Mouse (Mus musculus): ENCODE data around the gene Pex16. TPM values are rescaled to one million over a fixed set of nuclear protein-coding genes. Genes with fewer than 3 reads are reported as not detected.

Gene Pex16
- polyA plus RNA-seq (2012; ENCODE audit: insufficient read depth, low replicate concordance): 28.2 and 40.3 TPM in 2 replicates

DNA sequence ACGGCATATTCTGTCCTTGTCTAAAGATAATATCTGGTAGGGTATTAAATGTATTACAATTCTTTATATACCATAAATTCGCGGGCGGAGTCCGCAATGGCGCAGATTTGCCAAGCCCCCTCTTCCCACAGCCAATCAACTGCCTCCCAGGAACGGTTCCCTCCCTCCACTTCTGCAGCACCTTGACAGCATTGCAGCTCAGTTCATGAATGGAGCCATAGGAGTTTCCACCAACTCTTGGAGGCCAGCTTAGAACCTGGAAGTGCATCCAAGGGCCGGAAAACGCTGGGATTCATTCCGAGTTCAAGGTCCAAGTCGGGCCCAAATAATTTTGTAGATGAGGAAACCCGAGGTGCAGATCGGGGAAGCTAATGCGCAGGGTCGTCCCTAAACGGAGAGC lies at the start of gene Pex16, which contains the start of gene Large2:
Pex16 (plus strand) TSS at position 163 of the 400 bp plus-strand sequence.
Large2 (minus strand) TSS at position 356 of the 400 bp plus-strand sequence.
- Histone ChIP-seq H3K4me1 (peaks cover 53% of the 10 kb centered on the region), H3K27me3 (replicated peaks) (peaks cover 32% of the 10 kb centered on the region), H3K36me3 (replicated peaks; ENCODE audit: low read length) (peaks cover 28% of the 10 kb centered on the region), H3K4me3 (replicated peaks) (peak within 1 kb of the TSS; percentile 98), H3K9me3 (no peaks in the 10 kb centered on the region)
- no peak for TF ChIP-seq GATA1 (IDR thresholded peaks at IDR 0.05; ENCODE audit: borderline replicate concordance, low read length)
- no peak for TF ChIP-seq FLI1 (IDR thresholded peaks at IDR 0.05; ENCODE audit: low read length)

DNA sequence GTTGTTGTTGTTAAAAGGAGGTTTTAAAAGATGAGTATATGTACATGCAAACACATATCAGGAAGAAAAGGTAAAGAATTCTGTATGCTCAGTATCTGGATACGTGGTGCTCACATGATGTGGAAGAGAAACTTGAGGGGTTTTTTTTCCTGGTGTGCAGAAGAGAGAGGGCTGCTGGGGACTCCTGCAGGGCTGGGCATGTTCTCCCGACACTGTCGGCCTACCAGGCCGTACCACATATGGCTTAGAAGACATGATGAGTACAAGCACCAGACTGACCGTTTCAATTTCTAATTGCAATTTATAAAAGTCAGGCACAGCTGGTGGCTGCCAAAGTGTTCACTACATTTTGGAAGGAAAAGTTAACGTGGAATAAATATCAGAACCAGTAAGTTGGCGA lies 48.8 kb upstream of the Pex16 start:
- H3K36me3 ChIP-seq (replicated peaks; ENCODE audit: low read length): peaks cover 93% of the 10 kb centered on the region
- TF ChIP-seq FLI1 (IDR thresholded peaks at IDR 0.05; ENCODE audit: low read length) (no peak), GATA1 (IDR thresholded peaks at IDR 0.05; ENCODE audit: borderline replicate concordance, low read length) (no peak)
- H3K9me3 ChIP-seq: no peaks in the 10 kb centered on the region
- no peak overlapping the region for H3K4me3 ChIP-seq (replicated peaks)
- no peaks in the 10 kb centered on the region for H3K27me3 ChIP-seq (replicated peaks)
- 0 out of 2 replicates have a peak, but pooled peaks cover 2% of the 10 kb centered on the region for H3K4me1 ChIP-seq

DNA sequence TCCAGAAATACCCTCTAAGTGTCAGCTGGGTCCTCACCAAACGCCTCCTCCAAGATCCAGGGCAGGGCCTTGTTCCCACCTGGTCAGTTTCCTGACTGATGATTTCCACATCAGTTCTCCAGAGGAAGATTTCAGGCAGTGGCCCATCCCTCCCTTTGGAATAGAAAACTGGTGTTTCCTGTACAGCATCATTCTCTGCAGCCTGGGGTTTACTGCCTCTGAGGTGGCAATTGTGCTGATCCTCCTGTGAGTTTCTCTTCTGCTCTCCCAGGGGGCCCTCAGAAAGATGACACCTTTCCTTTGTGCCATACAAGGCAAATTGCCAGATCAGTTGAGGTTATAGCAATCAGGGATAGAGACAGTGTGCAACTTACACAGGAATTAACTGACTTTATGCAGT lies 48.3 kb upstream of the Pex16 start:
- Histone ChIP-seq H3K4me1 (0 out of 2 replicates have a peak, but pooled peaks cover 3% of the 10 kb centered on the region), H3K9me3 (no peaks in the 10 kb centered on the region), H3K4me3 (replicated peaks) (no peak overlapping the region), H3K36me3 (replicated peaks; ENCODE audit: low read length) (peaks cover 93% of the 10 kb centered on the region), H3K27me3 (replicated peaks) (no peaks in the 10 kb centered on the region)
- TF ChIP-seq GATA1 (IDR thresholded peaks at IDR 0.05; ENCODE audit: borderline replicate concordance, low read length) (no peak), FLI1 (IDR thresholded peaks at IDR 0.05; ENCODE audit: low read length) (no peak)

DNA sequence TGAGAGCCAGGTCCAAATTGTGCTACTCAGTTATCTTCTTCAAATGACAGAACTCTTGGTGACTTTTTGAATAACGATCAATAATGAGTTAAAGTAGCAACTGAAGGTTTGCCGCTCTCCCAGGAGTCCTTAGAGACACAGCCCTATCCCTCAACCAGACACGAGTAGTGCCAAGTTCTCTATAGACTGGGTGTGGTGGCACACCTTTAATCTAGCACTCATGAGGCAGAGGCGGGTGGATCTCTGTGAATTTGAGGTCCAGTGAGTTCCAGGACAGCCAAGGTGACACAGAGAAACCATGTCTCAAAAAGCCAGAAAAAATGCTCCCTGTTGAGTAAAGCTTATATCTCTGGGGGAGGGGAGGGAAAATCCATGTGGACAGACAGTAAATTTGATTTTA lies 46.9 kb upstream of the Pex16 start:
- H3K27me3 ChIP-seq (replicated peaks): no peaks in the 10 kb centered on the region
- no peak overlapping the region for H3K4me3 ChIP-seq (replicated peaks)
- 0 out of 2 replicates have a peak, but pooled peaks cover 3% of the 10 kb centered on the region for H3K4me1 ChIP-seq
- H3K36me3 ChIP-seq (replicated peaks; ENCODE audit: low read length): peaks cover 94% of the 10 kb centered on the region
- H3K9me3 ChIP-seq: no peaks in the 10 kb centered on the region
- no peak for TF ChIP-seq FLI1 (IDR thresholded peaks at IDR 0.05; ENCODE audit: low read length)
- TF ChIP-seq GATA1 (IDR thresholded peaks at IDR 0.05; ENCODE audit: borderline replicate concordance, low read length): no peak

DNA sequence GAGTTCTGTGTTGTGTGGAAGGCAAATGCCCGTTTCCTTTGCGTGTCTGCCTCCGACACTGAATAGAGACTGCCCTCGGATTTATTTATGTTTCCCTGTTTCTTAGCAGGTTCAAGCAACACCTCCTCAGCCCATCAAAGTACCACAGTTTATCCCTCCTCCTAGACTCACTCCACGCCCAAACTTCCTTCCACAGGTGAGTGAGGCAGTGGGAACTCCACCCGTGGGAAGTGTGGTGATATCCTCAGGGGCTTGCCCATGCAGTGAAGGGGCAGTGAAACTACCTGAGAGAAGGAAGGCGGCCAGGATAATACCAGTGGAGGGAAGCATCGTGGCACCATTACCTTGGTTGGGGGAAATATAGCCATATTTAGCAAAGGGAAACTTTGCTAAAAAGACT lies 46.3 kb upstream of the Pex16 start:
- Histone ChIP-seq H3K9me3 (no peaks in the 10 kb centered on the region), H3K4me3 (replicated peaks) (no peak overlapping the region), H3K4me1 (0 out of 2 replicates have a peak, but pooled peaks cover 3% of the 10 kb centered on the region), H3K27me3 (replicated peaks) (no peaks in the 10 kb centered on the region), H3K36me3 (replicated peaks; ENCODE audit: low read length) (peaks cover 93% of the 10 kb centered on the region)
- no peak for TF ChIP-seq FLI1 (IDR thresholded peaks at IDR 0.05; ENCODE audit: low read length)
- no peak for TF ChIP-seq GATA1 (IDR thresholded peaks at IDR 0.05; ENCODE audit: borderline replicate concordance, low read length)

DNA sequence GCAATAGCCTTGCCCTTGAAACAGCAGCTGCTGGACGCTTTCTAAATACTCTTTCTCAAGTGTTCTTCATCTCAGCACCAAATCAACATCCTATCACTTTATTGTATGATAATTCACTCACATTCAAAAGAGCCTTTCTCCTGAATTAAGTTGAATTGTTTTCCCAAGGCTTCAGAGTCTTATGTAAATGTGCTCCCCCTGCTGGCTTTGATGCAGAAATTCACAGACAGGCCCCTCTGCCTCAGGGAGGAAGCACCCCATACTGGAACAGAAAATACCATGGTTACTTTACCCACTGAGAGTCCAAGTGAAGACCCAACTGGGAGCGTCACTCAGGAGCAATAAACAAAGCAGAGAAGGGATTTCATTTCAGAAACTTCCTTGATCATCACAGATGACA lies 43.6 kb upstream of the Pex16 start:
- H3K27me3 ChIP-seq (replicated peaks): no peaks in the 10 kb centered on the region
- H3K4me3 ChIP-seq (replicated peaks): no peak overlapping the region
- H3K36me3 ChIP-seq (replicated peaks; ENCODE audit: low read length): peaks cover 94% of the 10 kb centered on the region
- peaks cover 12% of the 10 kb centered on the region for H3K4me1 ChIP-seq
- H3K9me3 ChIP-seq: no peaks in the 10 kb centered on the region
- TF ChIP-seq FLI1 (IDR thresholded peaks at IDR 0.05; ENCODE audit: low read length) (no peak), GATA1 (IDR thresholded peaks at IDR 0.05; ENCODE audit: borderline replicate concordance, low read length) (no peak)

DNA sequence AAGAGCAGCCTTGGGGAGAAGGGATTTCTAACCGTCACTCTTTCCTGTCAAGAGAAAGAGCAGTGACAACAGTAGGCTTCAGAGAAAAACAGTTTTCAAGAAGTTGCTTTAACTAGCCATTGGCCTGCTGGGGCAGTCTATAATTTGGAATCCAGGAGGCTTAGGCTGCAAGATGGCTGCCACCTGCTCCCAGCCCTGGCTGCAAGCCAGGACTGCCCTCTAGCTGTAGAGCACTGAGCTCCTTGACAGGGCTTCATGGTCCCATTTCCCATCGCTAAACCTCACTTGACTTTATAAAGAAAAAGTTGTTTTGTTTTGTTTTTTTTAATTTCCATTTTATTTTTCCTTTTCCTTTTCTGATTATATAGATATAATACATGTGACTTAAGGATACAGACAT lies 43.1 kb upstream of the Pex16 start:
- Histone ChIP-seq H3K27me3 (replicated peaks) (no peaks in the 10 kb centered on the region), H3K36me3 (replicated peaks; ENCODE audit: low read length) (peaks cover 91% of the 10 kb centered on the region), H3K9me3 (no peaks in the 10 kb centered on the region), H3K4me1 (peaks cover 16% of the 10 kb centered on the region), H3K4me3 (replicated peaks) (no peak overlapping the region)
- no peak for TF ChIP-seq FLI1 (IDR thresholded peaks at IDR 0.05; ENCODE audit: low read length)

DNA sequence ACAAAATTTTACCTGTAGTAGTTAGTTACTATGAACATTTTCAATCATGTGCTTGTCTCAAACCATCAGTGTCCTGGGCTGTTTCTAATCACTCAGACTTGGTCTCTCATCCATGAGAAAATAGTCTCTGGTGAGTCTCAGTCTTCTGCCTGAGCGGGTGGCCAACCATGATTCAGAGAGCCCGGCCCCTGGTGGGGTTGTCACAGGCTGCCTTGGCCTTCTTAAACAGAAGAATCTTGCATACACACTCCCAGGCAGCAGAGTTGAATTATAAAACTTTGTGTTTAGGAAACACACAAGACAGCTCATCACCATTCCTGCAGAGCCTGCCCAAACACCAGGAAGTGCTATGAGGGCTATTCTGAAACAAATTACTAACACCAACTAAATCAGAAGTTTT lies 42.6 kb upstream of the Pex16 start:
- Histone ChIP-seq H3K4me3 (replicated peaks) (no peak overlapping the region), H3K4me1 (peaks cover 20% of the 10 kb centered on the region), H3K9me3 (no peaks in the 10 kb centered on the region), H3K27me3 (replicated peaks) (no peaks in the 10 kb centered on the region), H3K36me3 (replicated peaks; ENCODE audit: low read length) (peaks cover 89% of the 10 kb centered on the region)
- TF ChIP-seq GATA1 (IDR thresholded peaks at IDR 0.05; ENCODE audit: borderline replicate concordance, low read length) (no peak), FLI1 (IDR thresholded peaks at IDR 0.05; ENCODE audit: low read length) (no peak)

DNA sequence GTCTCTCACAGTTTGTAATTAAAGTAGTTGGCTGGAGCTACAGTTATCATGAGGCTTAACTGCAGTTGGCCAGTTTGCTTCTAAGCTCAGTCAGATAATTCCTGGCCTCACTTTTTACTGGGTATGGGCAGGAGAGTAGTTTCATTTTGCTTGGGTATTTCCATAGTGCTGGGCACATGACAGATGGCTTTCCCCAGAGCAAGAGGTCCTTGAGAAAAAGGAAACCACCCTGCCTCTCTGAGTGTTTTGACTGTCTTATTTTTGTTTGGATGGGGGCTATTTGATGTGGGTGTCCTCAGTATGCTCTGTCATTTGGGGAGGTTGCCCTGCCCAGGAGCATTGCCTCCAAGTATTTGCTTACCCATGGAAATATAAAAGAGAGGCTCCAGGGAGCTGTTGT lies 32.1 kb upstream of the Pex16 start:
- Histone ChIP-seq H3K27me3 (replicated peaks) (no peaks in the 10 kb centered on the region), H3K36me3 (replicated peaks; ENCODE audit: low read length) (peaks cover 86% of the 10 kb centered on the region), H3K4me3 (replicated peaks) (no peak overlapping the region), H3K9me3 (no peaks in the 10 kb centered on the region), H3K4me1 (peaks cover 42% of the 10 kb centered on the region)
- TF ChIP-seq GATA1 (IDR thresholded peaks at IDR 0.05; ENCODE audit: borderline replicate concordance, low read length) (no peak), FLI1 (IDR thresholded peaks at IDR 0.05; ENCODE audit: low read length) (no peak)

DNA sequence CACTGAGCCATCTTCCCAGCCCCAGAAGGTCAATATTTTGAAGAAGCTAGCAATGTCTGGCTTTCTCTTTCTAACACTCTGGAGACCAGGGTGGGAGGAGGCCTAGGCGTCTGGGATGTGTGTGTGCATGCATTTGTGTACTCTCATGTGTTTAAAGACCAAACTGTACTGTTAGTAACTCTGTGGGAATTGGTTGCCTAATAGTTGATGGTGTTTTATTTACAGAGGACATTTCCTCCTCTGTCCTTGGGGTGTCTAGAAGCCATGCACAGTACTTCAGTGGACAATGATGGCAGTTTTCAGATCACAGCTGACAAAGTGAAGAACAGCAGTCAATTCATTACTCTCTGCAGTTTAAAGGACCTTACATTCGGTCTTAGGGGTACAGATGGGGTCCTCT lies 27.3 kb upstream of the Pex16 start:
- H3K9me3 ChIP-seq: no peaks in the 10 kb centered on the region
- no peaks in the 10 kb centered on the region for H3K27me3 ChIP-seq (replicated peaks)
- H3K36me3 ChIP-seq (replicated peaks; ENCODE audit: low read length): peaks cover 89% of the 10 kb centered on the region
- peaks cover 46% of the 10 kb centered on the region for H3K4me1 ChIP-seq
- no peak for TF ChIP-seq GATA1 (IDR thresholded peaks at IDR 0.05; ENCODE audit: borderline replicate concordance, low read length)
- no peak for TF ChIP-seq FLI1 (IDR thresholded peaks at IDR 0.05; ENCODE audit: low read length)
- H3K4me3 ChIP-seq (replicated peaks): no peak overlapping the region

Data from megakaryocyte, embryonic 14.5 days (primary cell).